Mouse (Mus musculus): ENCODE measurements at regions not wholly inside any gene's neighbourhood (a gene's known extent, or its start where the extent isn't known, plus 50 kb on each side); places are given as distances from the start of the nearest gene placed in this dataset.

GRCm38 (mm10) chr11:54181696-54182323, 67.7 kb downstream of the Csf2 start:
- Histone ChIP-seq H3K36me3 (ENCODE audit: insufficient read depth, low read length) (no peaks in the 10 kb centered on the region), H3K4me2 (replicated peaks; ENCODE audit: low read depth, low read length) (no peak overlapping the region), H3K4me3 (ENCODE audit: low read depth, low read length) (no peak overlapping the region), H3K9me3 (ENCODE audit: low read length) (no peaks in the 10 kb centered on the region), H3K27ac (ENCODE audit: low read length) (no peak overlapping the region), H3K4me1 (ENCODE audit: insufficient read depth, low read depth, low read length) (no peaks in the 10 kb centered on the region), H3K27me3 (replicated peaks; ENCODE audit: insufficient read depth, low read length) (no peaks in the 10 kb centered on the region), H3K9ac (replicated peaks; ENCODE audit: low read depth) (no peak overlapping the region)
- ATAC-seq (peak; percentile 89), DNase-seq (ENCODE audit: low spot score) (peak; percentile 87)
- 38% methylated on average over 9 of the region's 9 CpGs for WGBS
- TF ChIP-seq CTCF (IDR thresholded peaks at IDR 0.05) (no peak), EP300 (IDR thresholded peaks at IDR 0.05) (peak; percentile 37; the same call in 1 of the 2 replicates)

Data from lung, postnatal 0 days (tissue).